Mouse (Mus musculus) intestine, postnatal 0 days (tissue): ENCODE data around the gene Atp6v0a2. TPM values are rescaled to one million over a fixed set of nuclear protein-coding genes. Genes with fewer than 3 reads are reported as not detected.

Experiments used
- ATAC-seq: fragments of 200-750 bp; cut with Nextera tagmentation; 2 replicates; pipeline ENCODE4 v1.8.0; 2017; ENCODE audit warnings: mild to moderate bottlenecking, moderate TSS enrichment, moderate library complexity
- H3K27ac ChIP-seq: fragments of 300-500 bp; sonication (generic); 2 replicates; pipeline ENCODE4 v1.5.1; 2014; ENCODE audit warnings: mild to moderate bottlenecking, low read depth, low read length, moderate library complexity
- H3K27me3 ChIP-seq: fragments of 300-500 bp; sonication (generic); replicated peaks from 2 replicates; pipeline ENCODE4 v1.6.1; 2014; ENCODE audit warnings: low read length, mixed read lengths; ENCODE audit not compliant: control insufficient read depth, insufficient read depth
- H3K36me3 ChIP-seq: fragments of 300-500 bp; sonication (generic); 2 replicates; pipeline ENCODE4 v1.6.1; 2014; ENCODE audit warnings: mild to moderate bottlenecking, moderate library complexity; ENCODE audit not compliant: control insufficient read depth, insufficient read depth
- H3K4me1 ChIP-seq: fragments of 300-500 bp; sonication (generic); replicated peaks from 2 replicates; pipeline ENCODE4 v1.6.1; 2014; ENCODE audit warnings: antibody characterized with exemption, low read length, mixed read lengths; ENCODE audit not compliant: control insufficient read depth, insufficient read depth
- H3K4me2 ChIP-seq: fragments of 300-500 bp; sonication (generic); replicated peaks from 2 replicates; pipeline ENCODE4 v1.6.1; 2014; ENCODE audit warnings: low read depth, mild to moderate bottlenecking, moderate library complexity
- H3K4me3 ChIP-seq: fragments of 300-500 bp; sonication (generic); 2 replicates; pipeline ENCODE4 v1.5.1; 2014; ENCODE audit warnings: low read depth, low read length
- H3K9ac ChIP-seq: fragments of 300-500 bp; sonication (generic); 2 replicates; pipeline ENCODE4 v1.6.1; 2014; ENCODE audit warnings: mild to moderate bottlenecking, low read depth, low read length
- H3K9me3 ChIP-seq: fragments of 300-500 bp; sonication (generic); 2 replicates; pipeline ENCODE4 v1.6.1; 2016; ENCODE audit warnings: mixed run types; ENCODE audit not compliant: control insufficient read depth
- CTCF ChIP-seq: sonication (generic); IDR thresholded peaks from 2 replicates; pipeline ENCODE4 v1.5.1; 2016; ENCODE audit warnings: low read depth, mild to moderate bottlenecking, control low read depth, antibody characterized with exemption, moderate library complexity
- WGBS: fragments of 180-500 bp; shearing (Covaris S2); extraction: QIAGEN DNeasy Blood & Tissue Kit; methylation state at CpG from one replicate; pipeline ENCODE4 v1.1.7; 2014; 5-methylcytosine and 5-hydroxymethylcytosine counted together
- polyA plus RNA-seq: library from polyadenylated mRNA; unstranded; fragments of >200 nt; fragmentation: Nextera tagmentation; extraction: Ambion mirVana; gene quantifications from 2 replicates; pipeline ENCODE4 v1.2.1, GENCODE M21; 2015

The Atp6v0a2 gene
- polyA plus RNA-seq, 1 experiment from 2014 or later = 58.5 TPM

DNA sequence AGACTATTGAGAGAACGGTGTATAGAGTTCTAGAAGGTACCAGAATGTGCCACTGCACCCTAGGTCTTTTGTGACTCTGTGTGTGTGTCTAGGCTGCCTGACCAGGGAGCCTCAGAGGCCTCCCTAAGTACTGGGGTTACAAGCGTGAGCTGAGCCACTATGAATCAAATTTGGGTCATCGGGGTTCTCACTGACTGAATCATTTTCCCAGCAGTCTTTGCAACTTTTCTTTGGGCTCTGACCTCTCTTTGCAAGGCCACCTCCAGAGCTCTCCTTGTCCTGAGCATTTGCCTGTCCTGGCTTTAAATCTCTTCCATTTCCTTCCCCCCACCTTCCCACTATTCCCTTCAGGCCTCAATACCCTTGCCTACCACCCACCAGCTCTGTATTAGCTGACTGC is 115.5 kb downstream of the Atp6v0a2 start:
- ATAC-seq = no peak
- 97% methylated on average over 3 of the region's 3 CpGs for WGBS

DNA sequence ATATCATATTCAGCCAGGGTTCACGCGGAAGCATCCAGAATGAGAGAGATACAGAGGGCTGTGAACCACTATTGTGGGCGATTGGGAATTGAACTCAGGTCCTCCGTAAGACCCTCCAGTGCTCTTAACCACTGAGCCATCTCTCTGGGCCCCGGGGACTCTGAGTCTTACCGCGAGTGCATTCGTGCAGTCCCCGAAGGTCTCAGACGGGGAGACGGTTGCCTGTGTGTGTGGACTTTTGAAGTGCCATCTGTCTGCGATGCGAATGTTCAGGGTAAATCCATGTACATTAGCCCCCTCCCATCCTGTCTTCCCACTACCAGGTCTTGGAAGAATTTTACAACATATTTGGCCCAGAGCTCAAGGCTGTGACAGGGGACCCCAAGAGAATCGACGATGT is 117.8 kb downstream of the Atp6v0a2 start:
- WGBS = 91% methylated on average over 15 of the region's 15 CpGs

More for the DNA sequence above, 115.5 kb downstream of the Atp6v0a2 start:
- Histone ChIP-seq H3K4me3 (no peak overlapping the region), H3K27ac (no peak overlapping the region), H3K9me3 (peaks cover 6% of the 10 kb centered on the region; the same call in 1 of the 2 replicates), H3K27me3 (no peaks in the 10 kb centered on the region), H3K4me2 (no peak overlapping the region), H3K9ac (no peak overlapping the region), H3K4me1 (no peaks in the 10 kb centered on the region), H3K36me3 (no peaks in the 10 kb centered on the region)
- no peak for TF ChIP-seq CTCF

DNA sequence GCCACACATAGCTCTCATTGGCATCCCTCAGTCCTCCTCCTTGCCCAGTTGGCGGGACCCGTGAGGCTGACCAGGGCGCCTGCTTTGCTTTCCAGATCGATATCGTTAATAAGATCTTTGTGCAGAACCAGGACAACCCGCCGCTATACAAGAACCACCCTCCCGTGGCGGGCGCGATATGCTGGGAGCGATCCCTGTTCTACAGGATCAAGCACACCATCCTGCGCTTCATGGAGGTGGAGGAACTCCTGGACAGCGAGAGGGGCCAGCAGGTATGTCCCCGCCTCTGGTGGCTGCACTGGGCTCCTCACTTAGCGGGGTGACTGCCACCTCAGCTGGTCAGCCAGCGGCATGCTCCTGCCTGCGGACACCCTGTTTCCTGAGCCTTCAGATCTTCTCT is 119.9 kb downstream of the Atp6v0a2 start:
- Histone ChIP-seq H3K36me3 (no peaks in the 10 kb centered on the region), H3K4me1 (no peaks in the 10 kb centered on the region), H3K4me3 (no peak overlapping the region), H3K4me2 (no peak overlapping the region), H3K27me3 (no peaks in the 10 kb centered on the region), H3K9me3 (no peaks in the 10 kb centered on the region), H3K9ac (no peak overlapping the region), H3K27ac (no peak overlapping the region)
- no peak for TF ChIP-seq CTCF
- ATAC-seq = no peak
- 87% methylated on average over 18 of the region's 18 CpGs for WGBS

More for the DNA sequence above, 117.8 kb downstream of the Atp6v0a2 start:
- Histone ChIP-seq H3K4me2 (no peak overlapping the region), H3K36me3 (no peaks in the 10 kb centered on the region), H3K9me3 (peaks cover 6% of the 10 kb centered on the region; the same call in 1 of the 2 replicates), H3K9ac (no peak overlapping the region), H3K4me3 (no peak overlapping the region), H3K27me3 (no peaks in the 10 kb centered on the region), H3K4me1 (no peaks in the 10 kb centered on the region), H3K27ac (no peak overlapping the region)
- no peak for ATAC-seq
- no peak for TF ChIP-seq CTCF

DNA sequence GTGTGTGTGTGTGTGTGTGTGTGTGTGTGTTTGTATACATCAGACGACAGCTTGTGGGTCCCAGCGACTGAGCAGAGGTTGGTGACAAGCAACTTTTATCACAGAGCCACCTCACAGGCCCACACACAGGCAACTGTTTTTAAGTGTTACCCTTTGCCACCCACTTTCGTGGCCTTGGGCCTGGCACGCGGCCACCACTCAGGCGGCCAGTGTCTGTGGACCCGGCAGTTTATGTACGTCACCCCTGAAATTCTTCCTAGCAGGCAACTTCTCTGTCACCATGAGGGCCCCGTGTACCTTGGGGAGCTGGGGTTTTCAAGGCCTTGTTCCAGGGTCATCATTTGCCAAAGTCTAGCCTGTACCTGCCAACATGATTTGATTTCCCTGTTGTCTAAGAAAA is 123.3 kb downstream of the Atp6v0a2 start:
- Histone ChIP-seq H3K27me3 (no peaks in the 10 kb centered on the region), H3K9me3 (no peaks in the 10 kb centered on the region), H3K27ac (no peak overlapping the region), H3K36me3 (no peaks in the 10 kb centered on the region), H3K4me2 (no peak overlapping the region), H3K9ac (no peak overlapping the region), H3K4me1 (no peaks in the 10 kb centered on the region), H3K4me3 (no peak overlapping the region)
- no peak for TF ChIP-seq CTCF
- no peak for ATAC-seq
- WGBS = 86% methylated on average over 9 of the region's 9 CpGs

DNA sequence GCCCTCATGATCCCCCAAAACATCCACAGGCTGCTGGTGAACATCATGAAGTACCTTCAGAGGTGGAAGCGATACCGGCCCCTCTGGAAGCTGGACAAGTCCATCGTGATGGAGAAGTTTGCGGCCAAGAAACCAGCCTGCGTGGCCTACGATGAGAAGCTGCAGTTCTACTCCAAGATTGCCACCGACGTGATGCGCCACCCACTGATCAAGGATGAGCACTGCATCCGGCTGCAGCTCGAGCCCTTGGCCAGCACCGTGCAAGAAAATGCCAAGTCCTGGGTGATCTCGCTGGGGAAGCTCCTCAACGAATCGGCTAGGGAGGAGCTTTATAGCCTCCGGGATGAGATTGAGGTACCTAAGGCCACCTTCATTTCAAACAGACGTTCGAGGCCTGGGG is 132.6 kb downstream of the Atp6v0a2 start:
- Histone ChIP-seq H3K4me2 (no peak overlapping the region), H3K9ac (no peak overlapping the region), H3K4me3 (no peak overlapping the region), H3K9me3 (no peaks in the 10 kb centered on the region), H3K36me3 (no peaks in the 10 kb centered on the region), H3K27ac (no peak overlapping the region), H3K4me1 (no peaks in the 10 kb centered on the region), H3K27me3 (no peaks in the 10 kb centered on the region)
- WGBS = 65% methylated on average over 18 of the region's 18 CpGs
- ATAC-seq = no peak
- TF ChIP-seq CTCF = peak; percentile 59

DNA sequence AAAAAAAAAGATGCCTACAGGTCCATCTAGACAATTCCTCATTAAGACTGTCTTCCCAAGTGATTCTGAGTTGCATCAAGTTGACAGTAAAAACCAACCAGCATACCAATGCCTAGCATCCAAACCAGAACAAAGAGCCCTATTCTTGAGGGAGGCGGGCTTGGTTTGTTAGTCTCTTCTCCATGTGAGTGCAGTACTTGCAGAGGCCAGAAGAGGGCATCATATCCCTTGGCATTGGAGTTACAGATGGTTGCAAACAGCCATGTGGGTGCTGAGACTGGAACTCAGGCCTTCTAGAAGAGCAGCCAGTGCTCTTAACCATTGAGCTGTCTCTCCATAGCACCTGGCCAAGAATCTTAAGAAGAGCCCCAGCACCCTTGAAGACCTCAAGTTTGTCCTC is 133.4 kb downstream of the Atp6v0a2 start:
- WGBS = 92% methylated on average over 1 of the region's 1 CpGs

More for the DNA sequence above, 133.4 kb downstream of the Atp6v0a2 start:
- ATAC-seq = no peak
- no peak overlapping the region for H3K9ac ChIP-seq
- no peak overlapping the region for H3K4me2 ChIP-seq
- no peak overlapping the region for H3K4me3 ChIP-seq
- H3K9me3 ChIP-seq = no peaks in the 10 kb centered on the region
- no peaks in the 10 kb centered on the region for H3K4me1 ChIP-seq
- no peaks in the 10 kb centered on the region for H3K27me3 ChIP-seq
- no peak overlapping the region for H3K27ac ChIP-seq
- peak; percentile 38 for TF ChIP-seq CTCF
- no peaks in the 10 kb centered on the region for H3K36me3 ChIP-seq

Other genes starting within 250 kb of the Atp6v0a2 start
- gene Sbno1, start 202.6 kb upstream of the Atp6v0a2 start, polyA plus RNA-seq = 49.3 and 56.6 TPM in 2 replicates
- 77.5 and 80.5 TPM in 2 replicates for gene Kmt5a, start 188.6 kb upstream of the Atp6v0a2 start, polyA plus RNA-seq
- 48.2 and 49.7 TPM in 2 replicates for gene Rilpl2, start 150.2 kb upstream of the Atp6v0a2 start, polyA plus RNA-seq
- 15.5 and 17.9 TPM in 2 replicates for gene Snrnp35, start 145.4 kb upstream of the Atp6v0a2 start, polyA plus RNA-seq
- gene Rilpl1, start 97.2 kb upstream of the Atp6v0a2 start, polyA plus RNA-seq = 6.6 and 7.5 TPM in 2 replicates
- 398 and 414 TPM in 2 replicates for gene Tmed2, start 87.9 kb upstream of the Atp6v0a2 start, polyA plus RNA-seq
- gene Ddx55, start 75.7 kb upstream of the Atp6v0a2 start, polyA plus RNA-seq = 6.3 and 10.0 TPM in 2 replicates
- 37.3 and 39.0 TPM in 2 replicates for gene Eif2b1, start 49.4 kb upstream of the Atp6v0a2 start, polyA plus RNA-seq
- 15.9 and 17.3 TPM in 2 replicates for gene Gtf2h3, start 49.4 kb upstream of the Atp6v0a2 start, polyA plus RNA-seq
- gene Dnah10, start 96.5 kb downstream of the Atp6v0a2 start, polyA plus RNA-seq = 0.01 TPM in 2 replicates
- 3.3 TPM in 2 replicates for gene Ccdc92, start 233.8 kb downstream of the Atp6v0a2 start, polyA plus RNA-seq
- gene Zfp664, start 234.1 kb downstream of the Atp6v0a2 start, polyA plus RNA-seq = 34.7 and 36.7 TPM in 2 replicates